Mouse (Mus musculus): ENCODE measurements at regions not wholly inside any gene's neighbourhood (a gene's known extent, or its start where the extent isn't known, plus 50 kb on each side); places are given as distances from the start of the nearest gene placed in this dataset.

- no peak for DNase-seq
Observed at GRCm38 (mm10) chr10:116646035-116646434, 64.7 kb upstream of the Cnot2 start.

DNA sequence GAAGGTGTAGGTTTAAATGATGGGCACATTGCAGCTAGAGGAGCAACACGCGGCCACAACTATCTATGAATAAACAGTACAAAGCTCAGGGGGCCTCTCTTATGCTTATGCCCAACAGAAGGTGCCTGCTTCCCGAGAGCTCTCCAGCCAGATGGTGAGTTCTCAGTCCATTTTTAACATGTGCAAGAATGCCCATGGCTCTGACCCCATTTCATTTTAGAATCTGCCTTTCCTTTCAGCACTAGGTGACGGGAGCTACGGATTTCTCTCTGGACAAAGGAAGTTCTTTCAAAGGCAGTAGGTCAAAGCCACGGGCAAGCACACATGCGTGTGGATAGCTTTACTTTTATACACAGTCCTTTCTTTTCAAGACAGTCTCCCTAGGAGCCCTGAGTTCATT is 64.3 kb upstream of the Cnot2 start:
- DNase-seq: no peak

- no peak for DNase-seq
Observed at GRCm38 (mm10) chr10:116645108-116645507, 63.8 kb upstream of the Cnot2 start.
